Mouse (Mus musculus): ENCODE results near the gene Ube2c. TPM values are rescaled to one million over a fixed set of nuclear protein-coding genes. Genes with fewer than 3 reads are reported as not detected.

The Ube2c gene
- total RNA-seq, 4 experiments from 2014 or later: 0.33 to 0.81 (median 0.48) TPM; not detected in 1

GRCm38 (mm10) chr2:164761971-164762370 lies 7.7 kb upstream of the Ube2c start:
- no peak for DNase-seq (ENCODE audit: low spot score in 2 of 2)

GRCm38 (mm10) chr2:164762593-164762992 lies 7.1 kb upstream of the Ube2c start:
- DNase-seq (ENCODE audit: low spot score in 2 of 2): no peak

GRCm38 (mm10) chr2:164765841-164766240 lies 3.9 kb upstream of the Ube2c start:
- DNase-seq (ENCODE audit: low spot score in 2 of 2): no peak

GRCm38 (mm10) chr2:164767812-164768540 lies 1.7 kb upstream of the Ube2c start:
- DNase-seq (ENCODE audit: low spot score in 2 of 2): no peak

GRCm38 (mm10) chr2:164770279-164770678 lies 581 bp downstream of the Ube2c start:
- no peak for DNase-seq (ENCODE audit: low spot score in 2 of 2)

- DNase-seq (ENCODE audit: low spot score in 2 of 2): no peak
Observed at GRCm38 (mm10) chr2:164771123-164771522, 1.4 kb downstream of the Ube2c start.

- no peak for DNase-seq (ENCODE audit: low spot score in 2 of 2)
Observed at GRCm38 (mm10) chr2:164773229-164773988, 3.7 kb downstream of the Ube2c start.

- DNase-seq (ENCODE audit: low spot score in 2 of 2): no peak
Observed at GRCm38 (mm10) chr2:164773989-164774364, 4.3 kb downstream of the Ube2c start.

- no peak for DNase-seq (ENCODE audit: low spot score in 2 of 2)
Observed at GRCm38 (mm10) chr2:164776130-164776529, 6.4 kb downstream of the Ube2c start.

GRCm38 (mm10) chr2:164776801-164777200 lies 7.1 kb downstream of the Ube2c start:
- DNase-seq (ENCODE audit: low spot score in 2 of 2): no peak

GRCm38 (mm10) chr2:164777246-164778014 lies 7.7 kb downstream of the Ube2c start:
- no peak for DNase-seq (ENCODE audit: low spot score in 2 of 2)

- no peak for DNase-seq (ENCODE audit: low spot score in 2 of 2)
Observed at GRCm38 (mm10) chr2:164778015-164778287, 8.3 kb downstream of the Ube2c start.

- no peak for DNase-seq (ENCODE audit: low spot score in 2 of 2)
Observed at GRCm38 (mm10) chr2:164778809-164779208, 9.1 kb downstream of the Ube2c start.

GRCm38 (mm10) chr2:164779481-164780086 lies 9.9 kb downstream of the Ube2c start, which contains the start of gene Tnnc2:
Tnnc2 (minus strand) TSS chr2:164779967.
- no peak for DNase-seq (ENCODE audit: low spot score in 2 of 2)

GRCm38 (mm10) chr2:164781876-164782275 lies 12.2 kb downstream of the Ube2c start:
- no peak for DNase-seq (ENCODE audit: low spot score in 2 of 2)

GRCm38 (mm10) chr2:164783926-164784581 lies 14.4 kb downstream of the Ube2c start:
- DNase-seq (ENCODE audit: low spot score in 2 of 2): no peak

GRCm38 (mm10) chr2:164784869-164785420 lies 15.2 kb downstream of the Ube2c start:
- DNase-seq (ENCODE audit: low spot score in 2 of 2): no peak

- DNase-seq (ENCODE audit: low spot score in 2 of 2): peak; percentile 76 to 82
Observed at GRCm38 (mm10) chr2:164785481-164786387, 16.0 kb downstream of the Ube2c start, which contains the start of gene Snx21. Snx21 (plus strand) TSS chr2:164785823.

GRCm38 (mm10) chr2:164786388-164786885 lies 16.7 kb downstream of the Ube2c start:
- no peak for DNase-seq (ENCODE audit: low spot score in 2 of 2)

- DNase-seq (ENCODE audit: low spot score in 2 of 2): no peak
Observed at GRCm38 (mm10) chr2:164787032-164787431, 17.3 kb downstream of the Ube2c start.
